Mouse (Mus musculus): ENCODE data around the gene Grin2a. TPM values are rescaled to one million over a fixed set of nuclear protein-coding genes. Genes with fewer than 3 reads are reported as not detected.

The Grin2a gene
- polyA plus RNA-seq, 1 experiment from 2014 or later: 1.0 TPM

DNA sequence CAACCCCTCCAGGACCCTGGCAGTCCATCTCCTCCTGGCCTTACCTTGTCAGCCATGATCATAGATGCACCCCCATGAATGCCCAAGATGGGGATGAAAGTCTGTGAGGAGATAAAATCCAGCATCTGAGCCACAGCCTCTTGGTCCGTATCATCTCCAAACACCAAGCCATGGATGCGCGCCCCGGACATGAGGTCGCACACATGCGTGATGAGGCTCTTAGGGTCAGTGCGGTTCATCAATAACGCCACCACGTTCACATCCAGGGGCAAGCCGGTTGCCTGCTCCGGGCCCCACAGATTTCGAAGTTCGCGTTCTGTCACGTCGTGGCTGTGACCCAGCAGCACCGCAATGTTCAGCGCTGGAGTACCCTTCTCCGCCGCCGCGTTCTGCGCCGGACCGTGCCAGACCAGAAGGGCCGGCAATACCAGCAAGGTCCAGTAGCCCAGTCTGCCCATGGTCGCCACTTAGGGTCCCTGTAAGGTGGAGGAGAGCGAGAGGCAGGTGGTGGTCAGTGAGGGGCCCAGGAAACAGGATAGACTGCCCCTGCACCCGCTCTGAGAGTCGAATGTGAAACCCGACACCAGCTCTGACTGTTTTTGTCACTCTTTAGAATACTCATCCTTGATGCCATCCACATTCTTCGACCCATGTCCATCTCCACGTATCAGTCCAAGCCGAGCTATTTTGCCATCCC lies 3.1 kb downstream of the Grin2a start:
- Histone ChIP-seq H3K27me3 (ENCODE audit: control insufficient read depth, insufficient read depth, low read length) (peaks cover 44% of the 10 kb centered on the region), H3K9ac (ENCODE audit: low read length) (no peak overlapping the region), H3K36me3 (ENCODE audit: control insufficient read depth, insufficient read depth, low read length) (no peaks in the 10 kb centered on the region), H3K4me1 (ENCODE audit: control insufficient read depth, insufficient read depth, low read length) (peaks cover 26% of the 10 kb centered on the region), H3K27ac (ENCODE audit: low read depth, low read length) (no peak overlapping the region), H3K4me2 (ENCODE audit: low read depth) (peak overlapping the region; percentile 70), H3K9me3 (ENCODE audit: control insufficient read depth, low read length) (no peaks in the 10 kb centered on the region), H3K4me3 (ENCODE audit: low read depth, low read length) (peak overlapping the region; percentile 42; the same call in 1 of the 2 replicates)
- DNase-seq (ENCODE audit: low spot score): no peak
- WGBS: 13% methylated on average over 34 of the region's 34 CpGs
- ATAC-seq (ENCODE audit: insufficient read depth, low FRiP score, low TSS enrichment): no peak

DNA sequence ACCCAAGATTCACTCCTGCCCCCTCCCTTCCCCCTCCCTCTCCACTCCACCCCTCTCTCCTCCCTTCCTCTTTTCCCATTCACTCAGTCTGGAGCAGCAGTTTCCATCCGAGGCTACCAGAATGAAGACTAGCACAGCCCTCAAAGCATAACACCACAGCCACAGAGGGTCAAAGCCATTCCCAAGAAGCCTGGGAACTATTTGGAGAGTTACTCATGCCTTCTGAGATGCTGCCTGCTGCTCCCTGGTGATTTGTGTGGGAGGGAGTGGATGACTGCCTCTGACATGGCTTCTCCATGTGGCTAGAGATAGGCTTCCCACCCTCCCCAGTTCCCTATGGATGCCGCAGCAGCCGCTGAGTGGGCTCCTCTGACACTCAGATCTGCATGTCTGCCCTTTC lies 10.3 kb downstream of the Grin2a start:
- Histone ChIP-seq H3K4me3 (ENCODE audit: low read depth, low read length) (no peak overlapping the region), H3K4me2 (ENCODE audit: low read depth) (no peak overlapping the region), H3K27me3 (ENCODE audit: control insufficient read depth, insufficient read depth, low read length) (no peaks in the 10 kb centered on the region), H3K9ac (ENCODE audit: low read length) (no peak overlapping the region), H3K4me1 (ENCODE audit: control insufficient read depth, insufficient read depth, low read length) (no peaks in the 10 kb centered on the region), H3K9me3 (ENCODE audit: control insufficient read depth, low read length) (no peaks in the 10 kb centered on the region), H3K27ac (ENCODE audit: low read depth, low read length) (no peak overlapping the region), H3K36me3 (ENCODE audit: control insufficient read depth, insufficient read depth, low read length) (no peaks in the 10 kb centered on the region)
- 53% methylated on average over 3 of the region's 3 CpGs for WGBS
- DNase-seq (ENCODE audit: low spot score) (no peak), ATAC-seq (ENCODE audit: insufficient read depth, low FRiP score, low TSS enrichment) (no peak)

GRCm38 (mm10) chr16:9980641-9981040 lies 14.7 kb downstream of the Grin2a start:
- whole genome bisulfite sequencing: 65% methylated on average over 2 of the region's 2 CpGs
- H3K4me1 ChIP-seq (ENCODE audit: control insufficient read depth, insufficient read depth, low read length): no peaks in the 10 kb centered on the region
- H3K36me3 ChIP-seq (ENCODE audit: control insufficient read depth, insufficient read depth, low read length): no peaks in the 10 kb centered on the region
- H3K27ac ChIP-seq (ENCODE audit: low read depth, low read length): no peak overlapping the region
- H3K4me3 ChIP-seq (ENCODE audit: low read depth, low read length): no peak overlapping the region
- DNase-seq (ENCODE audit: low spot score): no peak
- no peaks in the 10 kb centered on the region for H3K9me3 ChIP-seq (ENCODE audit: control insufficient read depth, low read length)
- H3K9ac ChIP-seq (ENCODE audit: low read length): no peak overlapping the region
- no peaks in the 10 kb centered on the region for H3K27me3 ChIP-seq (ENCODE audit: control insufficient read depth, insufficient read depth, low read length)
- no peak for ATAC-seq (ENCODE audit: insufficient read depth, low FRiP score, low TSS enrichment)
- H3K4me2 ChIP-seq (ENCODE audit: low read depth): no peak overlapping the region

DNA sequence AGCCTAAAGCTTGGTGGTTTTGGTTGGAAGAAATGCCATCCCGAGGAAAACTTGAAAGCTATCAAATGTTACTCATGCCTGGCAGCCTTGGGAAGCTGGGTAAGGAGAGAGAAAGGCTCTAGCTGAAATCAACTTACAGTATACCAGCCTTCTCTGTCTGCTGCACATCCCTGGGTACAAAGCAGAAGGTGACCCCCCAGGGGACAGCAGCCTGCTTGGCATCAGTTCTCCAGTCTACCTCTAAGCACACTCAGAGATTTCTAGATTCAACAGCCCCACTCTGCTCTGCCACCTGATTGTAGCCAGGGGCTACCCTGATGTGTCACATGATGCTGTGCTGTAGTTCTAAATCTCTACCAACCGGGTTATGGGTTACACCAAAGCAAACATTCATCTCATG lies 17.2 kb downstream of the Grin2a start:
- no peak for DNase-seq (ENCODE audit: low spot score)
- Histone ChIP-seq H3K4me2 (ENCODE audit: low read depth) (no peak overlapping the region), H3K9me3 (ENCODE audit: control insufficient read depth, low read length) (no peaks in the 10 kb centered on the region), H3K9ac (ENCODE audit: low read length) (no peak overlapping the region), H3K36me3 (ENCODE audit: control insufficient read depth, insufficient read depth, low read length) (no peaks in the 10 kb centered on the region), H3K4me3 (ENCODE audit: low read depth, low read length) (no peak overlapping the region), H3K27ac (ENCODE audit: low read depth, low read length) (no peak overlapping the region), H3K27me3 (ENCODE audit: control insufficient read depth, insufficient read depth, low read length) (no peaks in the 10 kb centered on the region), H3K4me1 (ENCODE audit: control insufficient read depth, insufficient read depth, low read length) (no peaks in the 10 kb centered on the region)
- 86% methylated on average over 2 of the region's 2 CpGs for WGBS
- ATAC-seq (ENCODE audit: insufficient read depth, low FRiP score, low TSS enrichment): no peak

DNA sequence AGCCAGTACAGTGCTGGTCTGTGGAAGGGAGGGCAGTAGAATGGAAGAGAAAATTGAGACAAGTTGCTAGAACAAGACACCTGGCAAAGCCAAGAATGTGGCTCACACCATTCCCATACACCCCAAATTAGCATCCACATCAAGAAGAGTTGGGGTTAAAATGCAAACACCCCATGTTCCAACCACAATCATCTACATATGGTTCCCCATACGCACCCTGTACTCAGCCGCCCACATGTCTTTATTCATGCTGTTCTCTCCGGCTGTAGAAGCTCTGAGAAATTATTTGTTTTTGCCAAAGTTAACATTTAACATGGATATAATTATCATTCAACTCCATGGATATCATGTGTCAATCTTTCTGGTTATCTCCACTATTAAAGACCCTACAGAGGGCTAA lies 22.7 kb downstream of the Grin2a start:
- Histone ChIP-seq H3K27me3 (ENCODE audit: control insufficient read depth, insufficient read depth, low read length) (no peaks in the 10 kb centered on the region), H3K9me3 (ENCODE audit: control insufficient read depth, low read length) (no peaks in the 10 kb centered on the region), H3K9ac (ENCODE audit: low read length) (no peak overlapping the region), H3K4me1 (ENCODE audit: control insufficient read depth, insufficient read depth, low read length) (no peaks in the 10 kb centered on the region), H3K4me2 (ENCODE audit: low read depth) (no peak overlapping the region), H3K4me3 (ENCODE audit: low read depth, low read length) (no peak overlapping the region), H3K36me3 (ENCODE audit: control insufficient read depth, insufficient read depth, low read length) (no peaks in the 10 kb centered on the region), H3K27ac (ENCODE audit: low read depth, low read length) (no peak overlapping the region)
- no peak for ATAC-seq (ENCODE audit: insufficient read depth, low FRiP score, low TSS enrichment)
- no peak for DNase-seq (ENCODE audit: low spot score)
- 95% methylated on average over 3 of the region's 3 CpGs for WGBS

DNA sequence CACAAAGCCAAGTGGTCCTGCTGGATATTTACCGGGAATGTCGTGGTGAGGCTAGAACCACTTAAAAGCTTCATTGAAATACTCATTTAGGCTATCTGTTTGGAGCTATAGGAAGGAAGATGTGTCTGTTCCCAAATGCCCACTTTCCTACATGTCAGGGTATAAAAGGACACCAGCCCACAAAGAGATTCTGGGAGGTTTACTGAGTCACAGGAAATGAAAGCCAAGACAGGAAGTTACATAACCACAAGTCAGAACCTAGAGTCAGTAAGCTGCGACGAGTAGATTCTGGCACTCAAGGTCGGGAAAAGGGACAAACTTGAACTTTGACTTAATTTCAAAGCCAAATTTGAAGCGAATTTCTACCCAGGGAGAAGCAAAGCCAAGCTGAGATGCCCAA lies 30.9 kb downstream of the Grin2a start:
- H3K4me1 ChIP-seq (ENCODE audit: control insufficient read depth, insufficient read depth, low read length): no peaks in the 10 kb centered on the region
- H3K4me3 ChIP-seq (ENCODE audit: low read depth, low read length): no peak overlapping the region
- DNase-seq (ENCODE audit: low spot score) (no peak), ATAC-seq (ENCODE audit: insufficient read depth, low FRiP score, low TSS enrichment) (no peak)
- no peaks in the 10 kb centered on the region for H3K36me3 ChIP-seq (ENCODE audit: control insufficient read depth, insufficient read depth, low read length)
- WGBS: 83% methylated on average over 6 of the region's 6 CpGs
- no peaks in the 10 kb centered on the region for H3K27me3 ChIP-seq (ENCODE audit: control insufficient read depth, insufficient read depth, low read length)
- no peaks in the 10 kb centered on the region for H3K9me3 ChIP-seq (ENCODE audit: control insufficient read depth, low read length)
- no peak overlapping the region for H3K9ac ChIP-seq (ENCODE audit: low read length)
- H3K27ac ChIP-seq (ENCODE audit: low read depth, low read length): no peak overlapping the region
- no peak overlapping the region for H3K4me2 ChIP-seq (ENCODE audit: low read depth)

DNA sequence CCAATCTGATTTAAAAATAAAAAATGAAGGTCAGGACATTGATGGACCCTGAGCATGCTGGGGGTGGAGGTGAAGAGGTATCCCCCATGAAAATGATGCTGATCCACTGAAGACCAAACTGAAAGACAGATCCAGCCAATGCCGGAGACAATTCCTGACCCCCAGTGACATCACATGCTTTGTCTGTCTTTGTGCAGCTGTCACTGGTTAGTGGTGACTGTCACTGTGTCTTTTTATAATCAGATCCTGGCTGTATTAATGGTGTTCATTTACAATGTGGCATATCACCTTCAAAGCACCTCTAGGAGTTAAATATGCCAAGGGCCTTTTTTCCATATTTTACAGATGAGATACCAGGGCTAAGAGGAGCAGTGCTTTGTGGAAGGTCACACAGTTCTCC lies 32.9 kb downstream of the Grin2a start:
- Histone ChIP-seq H3K36me3 (ENCODE audit: control insufficient read depth, insufficient read depth, low read length) (no peaks in the 10 kb centered on the region), H3K27ac (ENCODE audit: low read depth, low read length) (no peak overlapping the region), H3K4me2 (ENCODE audit: low read depth) (no peak overlapping the region), H3K4me3 (ENCODE audit: low read depth, low read length) (no peak overlapping the region), H3K27me3 (ENCODE audit: control insufficient read depth, insufficient read depth, low read length) (no peaks in the 10 kb centered on the region), H3K9ac (ENCODE audit: low read length) (no peak overlapping the region), H3K9me3 (ENCODE audit: control insufficient read depth, low read length) (no peaks in the 10 kb centered on the region), H3K4me1 (ENCODE audit: control insufficient read depth, insufficient read depth, low read length) (no peaks in the 10 kb centered on the region)
- no peak for ATAC-seq (ENCODE audit: insufficient read depth, low FRiP score, low TSS enrichment)
- no peak for DNase-seq (ENCODE audit: low spot score)
- WGBS: 73% methylated on average over 1 of the region's 1 CpGs

GRCm38 (mm10) chr16:9959340-9959739 lies 36.0 kb downstream of the Grin2a start:
- H3K27me3 ChIP-seq (ENCODE audit: control insufficient read depth, insufficient read depth, low read length): no peaks in the 10 kb centered on the region
- no peaks in the 10 kb centered on the region for H3K9me3 ChIP-seq (ENCODE audit: control insufficient read depth, low read length)
- H3K4me3 ChIP-seq (ENCODE audit: low read depth, low read length): no peak overlapping the region
- H3K36me3 ChIP-seq (ENCODE audit: control insufficient read depth, insufficient read depth, low read length): no peaks in the 10 kb centered on the region
- WGBS: 48% methylated on average over 1 of the region's 1 CpGs
- DNase-seq (ENCODE audit: low spot score) (no peak), ATAC-seq (ENCODE audit: insufficient read depth, low FRiP score, low TSS enrichment) (no peak)
- no peaks in the 10 kb centered on the region for H3K4me1 ChIP-seq (ENCODE audit: control insufficient read depth, insufficient read depth, low read length)
- H3K4me2 ChIP-seq (ENCODE audit: low read depth): no peak overlapping the region
- H3K9ac ChIP-seq (ENCODE audit: low read length): no peak overlapping the region
- H3K27ac ChIP-seq (ENCODE audit: low read depth, low read length): no peak overlapping the region

GRCm38 (mm10) chr16:9954266-9954665 lies 41.1 kb downstream of the Grin2a start:
- ATAC-seq (ENCODE audit: insufficient read depth, low FRiP score, low TSS enrichment): no peak
- Histone ChIP-seq H3K9me3 (ENCODE audit: control insufficient read depth, low read length) (no peaks in the 10 kb centered on the region), H3K9ac (ENCODE audit: low read length) (no peak overlapping the region), H3K4me3 (ENCODE audit: low read depth, low read length) (no peak overlapping the region), H3K36me3 (ENCODE audit: control insufficient read depth, insufficient read depth, low read length) (no peaks in the 10 kb centered on the region), H3K27me3 (ENCODE audit: control insufficient read depth, insufficient read depth, low read length) (no peaks in the 10 kb centered on the region), H3K4me2 (ENCODE audit: low read depth) (no peak overlapping the region), H3K4me1 (ENCODE audit: control insufficient read depth, insufficient read depth, low read length) (no peaks in the 10 kb centered on the region), H3K27ac (ENCODE audit: low read depth, low read length) (no peak overlapping the region)
- 36% methylated on average over 5 of the region's 5 CpGs for WGBS
- DNase-seq (ENCODE audit: low spot score): no peak
